Mouse (Mus musculus) cerebellum, adult 2 months (tissue): Measurements from ENCODE around the gene Tuba1c.

Experiments used
- CTCF ChIP-seq: fragments of 200-500 bp; IDR thresholded peaks from 2 replicates; pipeline ENCODE4 v1.5.1; 2011; ENCODE audit warnings: low read depth, mild to moderate bottlenecking, control low read depth, low read length, moderate library complexity, borderline replicate concordance; ENCODE audit not compliant: insufficient read depth
- POLR2A ChIP-seq: fragments of 200-500 bp; IDR thresholded peaks from 2 replicates; pipeline ENCODE4 v1.6.1; 2011; ENCODE audit warnings: low read length, control low read depth, borderline replicate concordance; ENCODE audit not compliant: insufficient read depth

- TF ChIP-seq CTCF, result no peak
- no peak for TF ChIP-seq POLR2A
Measured at GRCm38 (mm10) chr15:99033498-99034270, 4.0 kb downstream of the Tuba1c start.
